Mouse (Mus musculus): ENCODE measurements around the gene Sec22c.
A peak's percentile ranks its signal among the peaks of the same experiment; 100 is the strongest.

Sec22c gene

DNA sequence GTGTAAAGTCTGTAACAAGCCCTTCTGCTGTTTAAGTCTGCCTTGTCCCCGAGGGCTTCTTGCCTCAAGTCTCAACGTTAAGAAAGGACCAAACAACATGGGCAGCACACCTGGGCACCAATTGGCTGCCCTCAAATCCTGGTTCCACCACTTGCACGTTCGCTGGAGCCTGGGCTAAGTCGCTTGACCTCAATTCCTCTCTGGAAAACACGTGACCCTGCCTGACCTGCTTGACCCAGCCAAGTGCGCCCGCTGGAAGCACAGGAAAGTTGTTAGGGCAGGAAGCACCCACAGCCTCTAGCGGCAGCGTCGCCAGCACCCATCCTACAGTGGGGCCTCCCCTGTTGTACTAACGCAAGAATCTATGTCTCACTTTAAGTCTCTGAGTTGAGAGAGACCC is 10.6 kb downstream of the Sec22c start:
- DNase-seq (ENCODE audit: low read depth, low spot score) = no peak

DNA sequence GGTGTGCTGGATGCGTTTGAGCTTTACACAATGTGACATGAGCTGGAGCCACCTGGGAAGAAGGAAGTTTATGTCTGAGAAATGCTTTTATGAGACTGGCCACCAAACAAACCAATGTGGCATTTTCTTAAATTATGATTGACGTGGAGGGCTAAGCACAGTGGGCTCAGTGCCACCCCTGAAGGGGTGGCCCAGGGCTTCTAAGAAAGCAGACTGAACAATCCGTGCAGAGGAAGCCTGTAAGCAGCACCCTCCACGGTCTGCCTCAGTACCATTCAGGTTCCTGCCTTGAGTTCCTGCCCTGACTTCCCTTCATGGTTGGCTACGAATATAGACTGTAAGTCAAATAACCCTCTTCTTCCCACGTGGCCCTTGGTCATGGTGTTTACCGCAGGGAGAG is 14.6 kb downstream of the Sec22c start:
- DNase-seq (ENCODE audit: low read depth, low spot score) = no peak

DNA sequence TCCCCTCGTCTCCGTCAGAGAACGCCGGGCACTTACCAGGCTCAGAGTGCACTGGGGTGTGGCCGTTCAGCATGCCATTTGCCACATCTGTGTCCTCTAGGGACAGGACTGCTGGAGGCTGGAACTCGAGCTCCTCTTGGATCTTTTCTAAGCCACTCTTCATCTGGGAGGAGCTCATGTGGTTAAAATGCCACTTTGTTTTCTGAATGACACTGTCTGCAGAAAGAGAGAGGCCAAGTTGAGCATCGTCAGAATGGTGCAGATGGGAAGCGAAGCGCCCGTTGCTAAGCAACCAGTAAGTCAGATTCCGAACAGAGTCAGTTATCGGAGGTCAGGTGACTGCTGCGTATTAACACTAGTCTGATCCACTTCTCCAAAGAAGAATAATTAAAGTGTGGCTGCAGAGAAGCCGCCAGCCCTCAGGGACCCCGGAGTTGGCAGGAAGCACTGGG is 15.1 kb downstream of the Sec22c start:
- no peak for DNase-seq (ENCODE audit: low read depth, low spot score)

DNA sequence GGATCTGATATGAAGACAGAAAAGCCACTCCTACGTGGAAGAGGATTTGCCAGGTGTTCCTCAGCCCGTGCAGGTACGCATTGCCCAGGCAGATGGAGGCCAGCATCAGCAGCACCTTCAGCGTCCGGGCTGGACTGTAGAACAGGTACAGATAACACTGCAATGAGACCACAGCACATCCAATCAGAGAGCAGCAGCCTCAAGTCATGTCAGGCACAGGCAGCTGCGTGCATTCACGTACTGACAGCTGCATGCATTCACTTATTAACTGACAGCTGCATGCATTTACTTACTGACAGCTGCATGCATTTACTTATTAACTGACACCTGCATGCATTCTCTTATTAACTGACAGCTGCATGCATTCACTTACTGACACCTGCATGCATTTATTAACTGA is 20.6 kb downstream of the Sec22c start:
- no peak for DNase-seq (ENCODE audit: low read depth, low spot score)

DNA sequence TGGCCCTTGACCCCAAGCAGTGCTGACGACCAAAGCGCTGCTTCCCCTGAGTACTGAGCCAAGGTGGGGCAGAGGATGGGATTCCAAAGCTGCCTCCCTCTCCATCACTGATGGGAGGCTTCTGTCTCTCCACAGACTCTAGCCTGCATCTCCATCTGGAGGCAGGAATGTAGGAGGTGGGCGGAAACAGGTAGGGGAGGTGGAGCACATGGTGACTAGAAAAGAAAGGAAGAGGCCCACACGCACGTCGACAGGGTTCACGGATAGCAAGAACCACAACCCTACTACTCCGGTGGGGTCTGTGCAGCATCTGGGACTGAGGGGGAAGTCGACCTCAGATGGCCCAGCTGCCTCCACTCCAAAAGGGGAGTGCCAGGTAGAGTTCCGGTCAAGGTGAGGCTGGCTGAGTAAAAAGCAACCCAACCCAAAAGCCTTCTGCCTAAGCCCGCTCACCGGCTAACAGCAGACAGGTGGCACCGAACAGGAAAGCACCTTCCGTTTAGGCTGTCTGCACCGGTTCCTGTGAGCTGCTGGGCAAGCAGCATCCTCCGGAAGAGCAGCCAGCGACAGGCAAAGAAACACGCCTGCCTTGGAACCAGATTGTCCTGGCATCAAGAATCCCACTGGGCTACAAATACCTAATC is 23.1 kb downstream of the Sec22c start:
- DNase-seq (ENCODE audit: low read depth, low spot score) = peak; percentile 80

DNA sequence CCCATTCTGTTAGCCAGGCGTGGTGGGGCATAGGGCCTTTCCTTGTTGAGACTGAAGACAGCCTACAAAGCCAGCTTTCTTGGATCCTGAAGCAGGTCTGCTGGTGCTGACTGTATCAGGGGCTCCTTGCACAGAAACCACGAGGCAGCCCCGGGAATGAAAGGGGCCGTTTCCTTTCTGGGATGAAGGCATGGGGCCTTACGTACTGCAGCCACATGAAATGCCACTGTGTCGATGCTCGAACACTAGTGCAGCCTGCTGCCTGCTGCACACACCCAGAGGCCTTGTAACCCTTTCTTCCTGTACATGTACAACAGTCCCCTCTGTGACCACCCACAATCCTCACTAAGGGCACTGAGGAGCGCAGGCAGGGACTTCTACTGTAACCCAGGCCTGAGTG is 24.1 kb downstream of the Sec22c start:
- peak; percentile 47 for DNase-seq (ENCODE audit: low read depth, low spot score)

DNA sequence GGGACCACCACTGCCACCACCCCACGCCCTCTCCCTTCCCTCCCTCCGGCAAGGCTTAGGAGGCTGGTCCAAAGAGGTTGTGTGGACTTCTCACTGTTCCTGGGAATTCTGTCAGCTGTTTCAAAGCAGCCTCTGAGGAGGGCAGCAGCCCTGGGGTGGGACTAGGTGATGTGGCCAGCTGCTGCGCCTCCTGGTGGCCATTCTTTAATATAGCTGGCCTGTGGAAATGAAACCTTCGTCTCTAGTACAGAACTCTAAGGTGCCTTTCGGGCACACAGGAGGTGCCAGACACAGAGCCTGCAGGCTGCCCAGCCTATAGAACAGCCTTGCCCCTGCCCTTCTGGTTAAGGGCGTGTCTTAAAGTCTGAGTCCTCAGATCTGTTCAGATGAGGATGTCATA is 25.7 kb downstream of the Sec22c start:
- peak; percentile 70 for DNase-seq (ENCODE audit: low read depth, low spot score)

DNA sequence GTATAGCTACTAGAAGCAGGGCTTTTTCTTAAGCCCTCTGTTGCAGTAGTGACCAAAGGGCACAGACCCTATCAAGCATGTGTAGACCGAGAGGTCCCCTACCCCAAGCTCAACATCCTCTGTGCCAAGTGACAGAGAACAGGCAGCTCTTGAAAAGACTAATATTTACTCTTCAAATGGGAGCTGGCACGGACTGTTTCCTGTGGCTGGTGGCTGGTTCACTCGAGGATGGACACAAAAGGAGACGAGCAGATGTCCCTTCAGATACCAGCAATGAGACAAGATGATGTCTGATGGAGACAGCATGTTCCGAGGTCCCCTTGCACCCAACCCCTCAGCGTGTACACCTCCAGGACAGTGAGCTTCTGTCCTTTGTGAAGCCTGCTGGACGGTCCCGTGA is 27.8 kb downstream of the Sec22c start:
- DNase-seq (ENCODE audit: low read depth, low spot score) = no peak

DNA sequence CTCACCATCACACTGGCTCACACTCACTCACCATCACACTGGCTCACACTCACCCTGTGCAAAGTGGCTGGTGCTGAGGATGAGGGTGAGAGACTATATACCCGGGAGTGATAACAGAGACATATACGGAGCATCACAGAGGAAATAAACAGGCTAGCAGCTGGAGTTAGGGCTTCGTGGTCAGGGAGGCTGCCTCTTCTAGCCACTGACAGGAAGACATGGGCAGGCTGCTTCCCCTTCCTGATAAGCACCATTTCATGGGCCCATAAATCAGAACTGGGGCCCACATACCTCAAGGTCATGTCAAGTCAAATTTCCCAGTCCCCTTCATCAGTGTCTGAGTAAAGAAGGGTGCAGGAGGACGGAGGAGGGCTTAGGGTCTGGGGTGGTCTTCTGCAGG is 28.2 kb downstream of the Sec22c start:
- DNase-seq (ENCODE audit: low read depth, low spot score) = peak; percentile 62

DNA sequence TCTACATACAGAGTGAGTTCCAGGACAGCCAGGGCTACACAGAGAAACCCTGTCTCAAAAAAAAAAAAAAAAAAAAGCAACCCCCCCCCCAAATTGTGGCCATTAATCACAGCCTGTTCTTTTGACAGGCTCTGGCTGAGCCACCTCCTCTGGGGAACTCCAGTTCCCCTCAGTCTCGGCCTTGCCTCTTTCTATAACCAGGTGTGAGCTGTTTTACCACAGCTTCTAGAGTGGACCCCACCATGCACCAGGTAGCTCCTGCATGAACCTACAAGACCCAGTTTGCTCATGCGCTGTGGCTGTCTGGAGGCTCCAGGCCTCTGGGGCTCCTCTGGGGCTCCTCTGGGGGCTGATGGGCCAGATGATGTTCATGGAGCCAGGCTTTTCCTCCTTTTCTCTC is 29.7 kb downstream of the Sec22c start:
- peak; percentile 27 for DNase-seq (ENCODE audit: low read depth, low spot score)

DNA sequence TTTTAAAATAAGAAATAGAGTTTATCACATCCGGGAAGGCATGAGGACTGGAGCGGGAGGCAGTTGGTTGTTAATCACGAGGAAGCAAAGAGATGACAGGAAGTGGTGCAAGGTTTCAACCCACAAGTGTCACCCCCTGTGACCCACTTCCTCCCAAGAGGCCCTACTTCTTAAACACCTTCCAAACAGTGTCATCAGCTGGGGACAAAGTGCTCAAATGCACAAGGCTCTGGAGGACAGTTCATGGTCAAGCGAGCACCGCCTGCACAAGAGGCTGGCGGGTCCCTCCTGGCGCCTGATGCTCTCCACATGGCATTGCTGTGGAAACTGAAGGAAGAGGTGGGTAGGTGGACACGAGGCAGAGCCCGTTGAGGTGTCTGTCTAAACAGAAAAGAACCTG is 30.3 kb downstream of the Sec22c start:
- DNase-seq (ENCODE audit: low read depth, low spot score) = peak; percentile 89

DNA sequence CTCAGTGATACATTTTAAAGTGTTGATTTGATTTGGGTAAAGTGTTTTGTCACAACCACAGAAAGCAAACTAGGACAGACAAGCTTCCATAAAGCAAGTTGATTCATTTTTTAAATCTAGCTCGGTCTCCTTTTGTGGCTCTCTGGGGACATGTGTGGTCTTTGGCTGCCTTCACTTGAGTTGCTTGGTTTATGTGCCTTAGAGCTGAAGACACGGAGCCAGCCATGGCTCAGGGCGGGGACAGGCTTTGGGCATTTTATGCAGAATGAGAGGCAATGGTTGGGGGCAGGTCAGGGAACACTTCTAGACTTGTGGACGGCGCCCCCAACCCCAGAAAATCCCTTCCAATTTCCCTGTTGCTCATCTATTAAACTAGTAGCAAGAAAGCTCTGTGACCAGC is 31.6 kb downstream of the Sec22c start:
- no peak for DNase-seq (ENCODE audit: low read depth, low spot score)

DNA sequence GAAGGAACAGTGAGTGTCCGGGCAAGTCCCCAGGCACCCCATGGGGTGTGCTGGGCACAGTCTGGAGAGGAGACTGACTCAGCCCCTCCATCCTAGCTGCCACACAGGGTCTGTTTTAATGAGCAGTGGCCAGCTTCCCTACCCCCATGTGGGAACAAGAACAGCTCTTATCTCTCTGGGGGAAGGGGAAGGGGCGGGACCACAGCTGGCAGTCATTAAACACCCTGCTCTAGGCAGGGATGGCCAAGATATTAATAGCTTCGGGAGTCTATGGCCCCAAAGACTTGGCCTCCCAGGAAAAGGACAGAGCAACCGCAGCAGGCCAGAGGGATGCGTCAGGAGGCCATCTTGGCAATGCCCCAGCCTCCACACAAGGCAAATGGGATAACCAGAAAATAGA is 33.0 kb downstream of the Sec22c start:
- no peak for DNase-seq (ENCODE audit: low read depth, low spot score)

DNA sequence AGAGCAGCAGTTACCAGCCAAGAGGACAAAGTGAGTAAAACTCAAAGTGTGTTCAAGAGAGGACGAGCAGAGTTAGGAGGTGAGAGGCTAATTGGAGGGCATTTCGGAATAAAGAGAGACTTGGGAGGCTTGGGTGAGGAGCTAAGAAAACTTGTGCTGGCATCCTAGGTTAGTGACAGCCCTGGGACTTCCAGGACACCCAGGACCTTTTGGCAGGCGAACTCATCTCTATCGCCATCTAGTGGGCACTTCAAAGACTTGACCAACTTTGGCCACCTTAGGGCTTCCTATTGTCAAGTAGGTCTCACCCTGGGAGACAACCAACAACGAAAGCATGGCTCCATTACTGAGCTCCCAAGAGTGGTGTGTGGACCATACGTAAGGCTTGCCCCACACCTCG is 34.0 kb downstream of the Sec22c start:
- DNase-seq (ENCODE audit: low read depth, low spot score) = peak; percentile 55

DNA sequence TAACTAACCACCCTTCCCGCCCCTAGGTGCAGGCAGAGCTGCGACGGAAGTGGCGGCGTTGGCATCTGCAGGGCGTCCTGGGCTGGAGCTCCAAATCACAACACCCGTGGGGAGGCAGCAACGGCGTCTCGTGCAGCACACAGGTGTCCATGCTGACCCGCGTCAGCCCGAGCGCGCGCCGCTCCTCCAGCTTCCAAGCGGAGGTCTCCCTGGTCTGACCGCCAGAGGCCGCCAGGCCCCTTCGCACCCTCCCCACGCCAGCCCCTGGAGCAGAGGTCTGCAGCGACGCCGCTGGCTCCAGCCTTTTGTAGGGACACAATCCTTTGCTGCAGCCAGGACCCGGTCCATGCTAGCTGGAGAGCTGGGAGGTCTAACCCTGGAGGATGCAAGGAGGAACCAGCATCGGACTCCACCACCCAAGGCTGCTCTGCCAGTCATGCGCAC is 35.9 kb downstream of the Sec22c start:
- peak; percentile 63 for DNase-seq (ENCODE audit: low read depth, low spot score)

DNA sequence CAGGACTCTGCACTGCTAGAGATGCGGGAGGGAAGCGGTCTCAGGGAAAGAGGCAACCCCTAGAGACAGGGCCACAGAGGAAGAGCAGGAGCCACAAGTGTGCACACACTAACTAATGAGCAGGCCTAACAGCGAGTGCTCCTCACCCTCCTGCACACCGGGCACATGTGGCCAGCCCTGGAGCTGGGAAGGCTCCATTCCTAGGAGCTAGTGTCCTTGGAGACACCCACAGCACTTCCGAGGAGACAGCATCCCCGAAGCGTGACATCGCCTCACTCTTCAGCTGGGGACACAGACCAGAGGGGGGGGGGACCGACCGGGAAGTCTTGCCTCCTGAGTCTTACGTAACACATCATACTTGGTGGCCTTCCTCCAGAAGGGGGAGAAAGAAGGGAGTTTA is 37.5 kb downstream of the Sec22c start:
- no peak for DNase-seq (ENCODE audit: low read depth, low spot score)

DNA sequence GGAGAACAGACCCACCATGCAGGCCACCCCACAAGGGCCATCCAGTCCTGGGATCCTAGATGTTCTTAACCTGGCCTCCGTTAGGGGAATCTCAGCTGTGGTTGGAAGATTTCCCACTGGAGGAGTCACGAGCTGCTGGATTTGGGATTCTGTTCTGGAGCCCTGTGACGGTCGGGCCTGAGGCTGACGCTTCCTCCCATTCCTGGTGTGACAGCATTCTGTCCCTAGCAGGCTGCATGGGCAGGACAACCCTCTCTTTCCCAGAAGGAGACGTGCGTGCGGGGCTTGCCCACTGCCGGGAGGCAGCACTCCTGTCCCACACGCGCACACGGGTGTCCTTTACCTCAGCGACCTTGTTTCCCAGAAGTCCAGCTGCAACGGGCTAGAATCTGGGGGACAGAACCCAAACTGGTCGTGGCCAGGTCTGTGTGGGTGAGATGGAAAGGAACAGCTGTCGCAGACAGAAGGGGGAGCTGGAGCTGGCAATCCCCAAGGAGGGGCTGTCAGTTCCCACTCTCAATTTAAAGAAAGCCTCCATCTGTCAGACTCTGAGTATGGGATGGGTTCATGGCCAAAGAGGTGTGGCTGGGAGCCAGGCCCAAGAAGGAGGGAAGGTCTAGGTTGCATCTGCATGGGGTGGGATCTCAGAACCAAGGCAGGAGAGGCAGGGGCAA is 38.2 kb downstream of the Sec22c start:
- no peak for DNase-seq (ENCODE audit: low read depth, low spot score)

DNA sequence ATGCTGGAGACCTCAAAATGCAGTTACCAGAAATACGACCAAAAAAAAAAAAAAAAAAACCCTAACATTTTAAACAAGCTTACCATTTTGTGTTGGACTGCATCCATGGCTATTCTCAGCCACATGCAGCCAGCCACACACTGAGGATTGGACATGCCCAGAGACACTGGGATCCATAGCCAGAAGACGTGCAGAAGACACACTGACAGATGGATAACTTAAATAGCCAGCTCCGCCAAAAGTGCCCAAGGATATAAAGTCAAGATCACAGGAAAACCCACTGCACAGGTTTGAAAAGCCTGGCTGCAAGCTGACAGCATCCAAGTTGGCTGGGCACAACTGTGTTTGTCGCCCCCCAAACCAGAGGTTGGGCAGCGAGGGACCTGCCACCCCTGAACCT is 41.2 kb downstream of the Sec22c start:
- no peak for DNase-seq (ENCODE audit: low read depth, low spot score)

DNA sequence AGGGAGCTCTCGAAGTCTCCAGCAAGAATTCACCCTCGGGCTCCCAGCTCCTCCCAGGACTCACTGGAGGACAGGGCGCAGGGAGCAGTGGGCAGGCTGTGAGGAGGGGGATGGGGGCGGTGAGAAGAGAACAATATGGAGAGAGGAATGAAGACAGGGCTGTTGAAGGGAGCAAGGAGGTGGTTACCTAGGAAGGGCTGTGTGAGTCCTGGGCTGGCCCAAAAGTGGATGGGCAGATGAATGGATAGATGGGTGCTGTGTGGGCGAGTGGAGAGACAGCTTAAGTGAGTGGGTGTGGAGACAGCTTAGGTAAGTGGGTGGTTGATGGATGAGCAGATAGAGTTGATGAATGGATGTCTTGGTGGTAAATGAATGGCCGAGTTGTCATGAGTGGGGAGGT is 41.8 kb downstream of the Sec22c start:
- DNase-seq (ENCODE audit: low read depth, low spot score) = no peak

DNA sequence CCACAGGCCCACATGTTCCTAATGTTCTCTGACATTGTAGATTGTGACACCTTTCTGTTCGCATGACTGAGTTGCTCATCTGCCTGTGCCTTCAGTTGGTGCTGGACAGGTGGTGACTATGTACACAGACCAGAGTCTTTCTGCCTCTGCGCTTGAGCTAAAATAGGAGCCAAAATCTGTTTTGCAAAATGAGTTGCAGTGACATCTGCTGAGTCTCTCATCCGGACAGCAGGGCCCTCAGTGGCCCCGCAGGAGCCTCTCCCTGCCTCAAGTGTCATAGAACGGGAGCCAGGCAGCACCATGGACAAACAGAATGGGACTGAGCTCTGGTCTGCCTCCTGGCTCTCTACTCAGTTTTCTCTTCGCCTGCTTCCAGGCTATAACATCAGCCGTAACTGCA is 45.5 kb downstream of the Sec22c start:
- DNase-seq (ENCODE audit: low read depth, low spot score) = no peak

DNA sequence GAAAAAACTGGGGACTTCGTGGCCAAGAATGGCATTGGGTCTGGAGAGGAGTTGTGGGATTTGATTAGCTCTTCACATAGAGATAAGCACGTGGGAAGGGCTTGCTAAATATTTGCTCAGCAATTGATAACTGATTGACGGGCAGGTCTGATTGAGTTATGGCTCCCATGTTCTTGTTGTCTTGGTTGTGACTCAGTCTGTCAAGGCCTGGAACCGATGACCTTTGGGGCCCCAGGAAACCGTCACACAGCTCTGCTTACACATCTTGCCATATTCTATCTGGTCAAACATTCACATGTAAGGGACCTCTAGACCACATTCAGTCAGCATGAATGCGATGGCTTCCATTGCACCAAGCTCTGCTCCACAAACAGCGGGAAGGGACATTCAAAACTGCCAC is 47.0 kb downstream of the Sec22c start:
- DNase-seq (ENCODE audit: low read depth, low spot score) = no peak

DNA sequence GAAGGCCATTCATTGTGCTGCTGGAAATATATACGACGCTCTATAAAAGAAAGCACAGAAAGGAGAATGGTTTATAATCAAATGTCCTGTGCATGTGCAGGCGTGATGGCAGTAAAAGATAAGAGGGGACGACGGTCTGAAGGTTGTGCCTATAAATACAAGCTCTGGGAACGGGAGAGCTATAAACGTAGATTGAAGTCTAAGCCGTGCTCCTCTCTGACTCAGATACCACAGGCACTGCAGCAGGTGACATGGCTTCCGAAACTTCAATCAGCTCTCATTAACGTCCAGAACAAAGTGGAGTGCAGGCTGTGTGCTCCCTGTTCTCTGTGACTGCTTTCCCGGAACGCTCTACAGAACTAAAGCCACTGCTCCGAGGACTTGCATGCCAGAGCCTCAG is 48.1 kb downstream of the Sec22c start:
- DNase-seq (ENCODE audit: low read depth, low spot score) = no peak

DNA sequence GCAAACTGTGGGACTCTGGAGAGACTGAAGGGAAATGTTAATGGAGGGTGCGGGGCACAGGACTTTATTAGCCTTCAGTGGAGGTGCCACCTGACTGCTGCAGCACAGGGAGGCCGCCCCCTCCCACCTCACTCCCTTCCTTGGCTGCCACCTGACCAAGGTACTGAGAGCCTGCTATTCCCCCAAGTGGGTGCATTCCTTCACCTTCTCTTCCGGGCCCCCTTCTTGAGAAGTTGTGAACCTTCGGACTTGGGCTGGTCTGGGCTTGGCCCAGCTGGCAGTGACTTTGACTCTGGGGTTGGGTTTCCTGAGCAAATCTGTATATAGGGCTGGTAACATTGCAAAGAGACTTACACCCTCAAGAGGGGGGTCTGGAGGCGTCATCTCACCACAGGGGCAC is 49.0 kb downstream of the Sec22c start:
- no peak for DNase-seq (ENCODE audit: low read depth, low spot score)

DNA sequence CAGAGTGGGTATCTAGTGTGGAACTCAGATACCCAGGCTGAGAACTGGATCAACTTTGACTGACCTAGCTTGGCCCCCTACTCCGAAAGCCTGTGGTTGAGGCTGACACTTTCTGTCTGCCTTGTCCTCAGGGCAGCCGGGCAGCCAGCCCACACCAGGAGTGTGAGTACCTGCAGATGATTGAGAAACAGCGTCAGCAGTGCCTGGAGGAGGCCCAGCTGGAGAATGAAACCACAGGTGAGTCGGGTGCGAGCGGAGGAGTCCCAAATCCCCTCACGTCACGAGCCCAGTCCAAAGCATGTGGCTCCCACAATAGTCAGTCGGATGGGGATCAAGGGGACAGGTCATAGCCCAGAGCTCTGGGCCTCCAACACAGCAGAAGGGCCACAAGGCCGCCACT is 51.6 kb downstream of the Sec22c start:
- DNase-seq (ENCODE audit: low read depth, low spot score) = no peak
